ENCODE assay signal across 8 mouse cellular contexts in the genomic region with DNA sequence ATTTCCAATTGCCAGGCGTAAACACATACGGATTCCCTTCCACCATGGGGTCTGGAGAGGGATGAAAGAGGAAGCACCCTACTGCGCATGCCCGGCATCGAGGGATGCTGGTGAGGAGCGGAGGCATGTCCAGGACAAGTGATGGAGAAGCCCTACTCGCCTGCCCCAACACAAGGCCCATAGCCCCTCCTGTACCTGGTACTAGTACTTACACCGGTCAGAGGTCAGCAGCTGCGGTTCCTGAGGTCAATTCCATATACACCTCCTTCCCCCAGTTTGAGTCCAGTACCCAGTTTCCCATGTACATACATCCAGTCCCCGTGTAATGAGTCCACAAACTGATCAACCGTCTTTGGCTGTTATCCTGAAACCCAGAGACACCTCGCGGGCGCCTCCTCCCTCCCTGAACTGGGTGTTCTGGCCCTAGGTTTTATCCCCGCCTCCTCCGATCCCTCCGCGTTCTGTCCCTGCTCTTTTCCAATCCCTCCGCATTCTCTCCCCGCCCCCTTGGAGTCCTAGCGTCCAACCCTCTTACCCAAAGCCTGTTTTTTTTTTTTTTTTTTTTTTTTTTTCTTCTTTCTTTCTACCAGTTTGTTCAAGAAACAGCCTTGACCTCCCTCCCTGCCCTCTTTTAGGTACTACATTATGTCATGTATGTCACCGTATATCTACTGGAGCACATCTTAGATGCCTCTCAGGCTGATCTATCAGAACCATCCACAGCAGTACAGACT. TPM values are rescaled to one million over a fixed set of nuclear protein-coding genes. Genes with fewer than 3 reads are reported as not detected.
DNase-seq lines count a peak whose midpoint lies in the region; ATAC-seq and TF ChIP-seq lines count a peak whose summit lies in the region.

Cpt1c (minus strand) TSS at position 469 of the 734 bp plus-strand sequence.

- DNase-seq in MEL-GATA-1-ER (ENCODE audit: extremely low read depth, low read depth) = peak; percentile 69
- DNase-seq in cerebellum, adult 2 months = peak; percentile 91 to 92
- DNase-seq in heart, postnatal 0 days (ENCODE audit: low spot score) = peak; percentile 62
- peak; percentile 91 for DNase-seq in layer of hippocampus, adult 11-12 months (ENCODE audit: low spot score)
- no peak for DNase-seq in urinary bladder, adult 2 months (ENCODE audit: low spot score)

- peak within 1 kb of the TSS; percentile 80 for H3K4me3 ChIP-seq in cerebellum, adult 2 months (replicated peaks; ENCODE audit: insufficient read depth, low read depth, low read length)
- H3K4me3 ChIP-seq in forebrain, embryonic 15.5 days = peak within 1 kb of the TSS; percentile 54
- peak within 1 kb of the TSS; percentile 45 for H3K4me3 ChIP-seq in heart, postnatal 0 days (ENCODE audit: low read depth, low read length)
- peak within 1 kb of the TSS; percentile 39 for H3K4me3 ChIP-seq in liver, embryonic 15.5 days (replicated peaks)
- H3K4me3 ChIP-seq in neural tube, embryonic 14.5 days (ENCODE audit: low read depth, low read length) = peak within 1 kb of the TSS; percentile 47

- peak within 1 kb of the TSS; percentile 62 for H3K9ac ChIP-seq in forebrain, embryonic 15.5 days (replicated peaks)
- 0 out of 2 replicates have a peak within 1 kb of the TSS, but pooled peaks have one; percentile 3 for H3K9ac ChIP-seq in heart, postnatal 0 days (replicated peaks; ENCODE audit: low read depth, low read length)
- peak within 1 kb of the TSS; percentile 43 for H3K9ac ChIP-seq in liver, embryonic 15.5 days
- H3K9ac ChIP-seq in neural tube, embryonic 14.5 days (replicated peaks; ENCODE audit: low read depth, low read length) = peak within 1 kb of the TSS; percentile 71

- H3K4me1 ChIP-seq in cerebellum, adult 2 months (ENCODE audit: control insufficient read depth, insufficient read depth, low read length) = peaks cover 16% of the 10 kb centered on the region
- H3K4me1 ChIP-seq in forebrain, embryonic 15.5 days = peaks cover 49% of the 10 kb centered on the region
- no peaks in the 10 kb centered on the region for H3K4me1 ChIP-seq in heart, postnatal 0 days (ENCODE audit: control insufficient read depth, insufficient read depth)
- peaks cover 45% of the 10 kb centered on the region for H3K4me1 ChIP-seq in liver, embryonic 15.5 days (replicated peaks)
- H3K4me1 ChIP-seq in neural tube, embryonic 14.5 days (ENCODE audit: control insufficient read depth, insufficient read depth, low read length) = peaks cover 37% of the 10 kb centered on the region

- peaks cover 39% of the 10 kb centered on the region for H3K36me3 ChIP-seq in forebrain, embryonic 15.5 days
- H3K36me3 ChIP-seq in heart, postnatal 0 days (replicated peaks; ENCODE audit: control insufficient read depth, insufficient read depth, low read length) = peaks cover 39% of the 10 kb centered on the region
- H3K36me3 ChIP-seq in liver, embryonic 15.5 days (replicated peaks) = peaks cover 36% of the 10 kb centered on the region
- H3K36me3 ChIP-seq in neural tube, embryonic 14.5 days (ENCODE audit: control insufficient read depth, insufficient read depth, low read length) = peaks cover 34% of the 10 kb centered on the region

- peak within 1 kb of the TSS; percentile 83 for H3K4me2 ChIP-seq in forebrain, embryonic 15.5 days (replicated peaks)
- H3K4me2 ChIP-seq in heart, postnatal 0 days (ENCODE audit: low read depth, low read length) = peak within 1 kb of the TSS; percentile 54
- H3K4me2 ChIP-seq in liver, embryonic 15.5 days = peak within 1 kb of the TSS; percentile 65
- H3K4me2 ChIP-seq in neural tube, embryonic 14.5 days (ENCODE audit: low read depth, low read length) = peak within 1 kb of the TSS; percentile 93

- no peaks in the 10 kb centered on the region for H3K27me3 ChIP-seq in cerebellum, adult 2 months (ENCODE audit: control insufficient read depth, insufficient read depth, low read length)
- H3K27me3 ChIP-seq in forebrain, embryonic 15.5 days = no peaks in the 10 kb centered on the region
- 0 out of 2 replicates have a peak, but pooled peaks cover 3% of the 10 kb centered on the region for H3K27me3 ChIP-seq in heart, postnatal 0 days (ENCODE audit: control insufficient read depth, insufficient read depth, low read length)
- H3K27me3 ChIP-seq in liver, embryonic 15.5 days = peaks cover 11% of the 10 kb centered on the region; the same call in 1 of the 2 replicates
- no peaks in the 10 kb centered on the region for H3K27me3 ChIP-seq in neural tube, embryonic 14.5 days (ENCODE audit: control insufficient read depth, insufficient read depth, low read length)

- no peaks in the 10 kb centered on the region for H3K9me3 ChIP-seq in forebrain, embryonic 15.5 days
- no peaks in the 10 kb centered on the region for H3K9me3 ChIP-seq in heart, postnatal 0 days (replicated peaks; ENCODE audit: control insufficient read depth, low read length)
- H3K9me3 ChIP-seq in liver, embryonic 15.5 days (replicated peaks) = no peaks in the 10 kb centered on the region
- H3K9me3 ChIP-seq in neural tube, embryonic 14.5 days (ENCODE audit: control insufficient read depth, low read length) = no peaks in the 10 kb centered on the region

- TF ChIP-seq POLR2A in cerebellum, adult 2 months (IDR thresholded peaks at IDR 0.05; ENCODE audit: borderline replicate concordance, insufficient read depth, low read length) = peak; percentile 82; the same call in 1 of the 2 replicates

- WGBS in cerebellum, adult 2 months = under 1% methylated on average over 22 of the region's 22 CpGs
- WGBS in forebrain, embryonic 15.5 days = 1% methylated on average over 22 of the region's 22 CpGs
- 4% methylated on average over 22 of the region's 22 CpGs for WGBS in heart, postnatal 0 days
- WGBS in liver, embryonic 15.5 days (ENCODE audit: insufficient replicate concordance) = 4% methylated on average over 22 of the region's 22 CpGs
- 1% methylated on average over 22 of the region's 22 CpGs for WGBS in neural tube, embryonic 14.5 days

- no peak for TF ChIP-seq CTCF in cerebellum, adult 2 months (IDR thresholded peaks at IDR 0.05; ENCODE audit: borderline replicate concordance, insufficient read depth, low read depth, low read length)
- TF ChIP-seq CTCF in heart, postnatal 0 days (IDR thresholded peaks at IDR 0.05; ENCODE audit: low read depth) = no peak

- peak within 1 kb of the TSS; percentile 89 for H3K27ac ChIP-seq in cerebellum, adult 2 months (ENCODE audit: insufficient read depth, low read length)
- H3K27ac ChIP-seq in forebrain, embryonic 15.5 days (replicated peaks) = peak within 1 kb of the TSS; percentile 96
- peak within 1 kb of the TSS; percentile 24 for H3K27ac ChIP-seq in heart, postnatal 0 days (ENCODE audit: low read depth)
- H3K27ac ChIP-seq in liver, embryonic 15.5 days (replicated peaks) = peak within 1 kb of the TSS; percentile 85
- H3K27ac ChIP-seq in neural tube, embryonic 14.5 days (ENCODE audit: low read depth, low read length) = peak within 1 kb of the TSS; percentile 94

- TF ChIP-seq EP300 in heart, postnatal 0 days (IDR thresholded peaks at IDR 0.05; ENCODE audit: low read depth) = no peak

- peak; percentile 49 for ATAC-seq in forebrain, embryonic 15.5 days (replicated peaks)
- ATAC-seq in heart, postnatal 0 days (ENCODE audit: insufficient read depth, low read depth) = no peak
- ATAC-seq in liver, embryonic 15.5 days (ENCODE audit: insufficient read depth) = peak; percentile 60
- ATAC-seq in neural tube, embryonic 14.5 days (ENCODE audit: low read depth) = peak; percentile 62

RNA-seq across cellular contexts. Expression of gene Cpt1c, which starts in this region (rescaled TPM):
- 129 and 137 TPM in 2 replicates for polyA plus RNA-seq in cerebellum, adult 2 months (2012; rRNA removed)
- 48.2 and 51.6 TPM in 2 replicates for polyA plus RNA-seq in forebrain, embryonic 15.5 days (2015; fragmentation: Nextera tagmentation; extraction: Ambion mirVana)
- 7.5 and 12.7 TPM in 2 replicates for total RNA-seq in heart, postnatal 0 days (2014; rRNA removed; ENCODE audit: low replicate concordance)
- polyA plus RNA-seq in heart, postnatal 0 days (2015; fragmentation: Nextera tagmentation; extraction: Ambion mirVana) = 3.4 and 3.9 TPM in 2 replicates
- polyA plus RNA-seq in liver, embryonic 15.5 days (2015; fragmentation: Nextera tagmentation; extraction: Ambion mirVana) = 1.5 and 1.6 TPM in 2 replicates
- 54.3 and 60.3 TPM in 2 replicates for polyA plus RNA-seq in neural tube, embryonic 14.5 days (2014; fragmentation: Nextera tagmentation; extraction: Ambion mirVana)
- polyA plus RNA-seq in urinary bladder, adult 2 months (2012; rRNA removed) = 26.1 and 26.8 TPM in 2 replicates

Comparison
In these comparisons a context has a peak if more than half of its experiments do, and no peak if none do; other contexts are left out.
1. H3K27ac ChIP-seq: peak in every context shown above with its lines; median percentile 96 in forebrain, embryonic 15.5 days; 94 in neural tube, embryonic 14.5 days; 89 in cerebellum, adult 2 months; 85 in liver, embryonic 15.5 days; 24 in heart, postnatal 0 days.
2. H3K9ac ChIP-seq: peak in every context shown above with its lines; median percentile 71 in neural tube, embryonic 14.5 days; 62 in forebrain, embryonic 15.5 days; 43 in liver, embryonic 15.5 days; 3 in heart, postnatal 0 days.